Mouse (Mus musculus) heart, postnatal 10 days (tissue): ENCODE results near the gene Setd2. TPM values are rescaled to one million over a fixed set of nuclear protein-coding genes. Genes with fewer than 3 reads are reported as not detected.

ENCODE experiments used
- microRNA-seq, 2 experiments: library from miRNA; unstranded; fragments of <30 nt; microRNA quantifications; one replicate each; pipeline ENCODE4 v1.2.0; 2022
- total RNA-seq, 2 experiments: library from RNA; stranded (reverse); gene quantifications; 2 replicates each; pipeline ENCODE4 v1.2.3; 2021

Gene Setd2
- total RNA-seq, 2 experiments from 2014 or later, result 61.5 to 61.6 TPM

Small RNA genes within 50 kb of the gene (microRNA-seq; reads per million reads assigned to microRNA genes)
- gene Mir8107, result 0 to 0.35 reads per million in 2 experiments

Other genes starting within 250 kb of the Setd2 start
- 1 to 10 TPM; 4.5 to 4.7 TPM for gene Elp6, start 227.4 kb upstream of the Setd2 start, total RNA-seq
- gene Scap, start 199.3 kb upstream of the Setd2 start, total RNA-seq, result 10 to 100 TPM; 31.3 to 32.1 TPM
- gene Ptpn23, start 124.4 kb upstream of the Setd2 start, total RNA-seq, result 10 to 100 TPM; 23.1 to 25.2 TPM
- gene Ngp, start 112.8 kb upstream of the Setd2 start, total RNA-seq, result 1 to 10 TPM in 1 of 2 experiments, under 1 TPM in 1; 0.92 to 1.8 TPM
- 10 to 100 TPM; 13.3 to 13.8 TPM for gene Klhl18, start 55.9 kb upstream of the Setd2 start, total RNA-seq
- gene Kif9, start 55.6 kb upstream of the Setd2 start, total RNA-seq, result under 1 TPM; 0.19 to 0.22 TPM
- gene Nradd, start 91.9 kb downstream of the Setd2 start, total RNA-seq, result 1 to 10 TPM; 2.2 to 2.3 TPM
- 1 to 10 TPM; 8.3 to 8.7 TPM for gene Nbeal2, start 121.6 kb downstream of the Setd2 start, total RNA-seq
- 10 to 100 TPM; 69.6 to 78.9 TPM for gene Ccdc12, start 123.9 kb downstream of the Setd2 start, total RNA-seq
- gene Myl3, start 209.3 kb downstream of the Setd2 start, total RNA-seq, result over 10,000 TPM; 11,120 to 11,825 TPM
- gene Pth1r, start 214.5 kb downstream of the Setd2 start, total RNA-seq, result 10 to 100 TPM; 11.5 to 13.4 TPM